Mouse (Mus musculus): ENCODE measurements at regions not wholly inside any gene's neighbourhood (a gene's known extent, or its start where the extent isn't known, plus 50 kb on each side); places are given as distances from the start of the nearest gene placed in this dataset.

GRCm38 (mm10) chr11:32907520-32908233 lies 83.3 kb upstream of the Smim23 start:
- no peak for DNase-seq

DNA sequence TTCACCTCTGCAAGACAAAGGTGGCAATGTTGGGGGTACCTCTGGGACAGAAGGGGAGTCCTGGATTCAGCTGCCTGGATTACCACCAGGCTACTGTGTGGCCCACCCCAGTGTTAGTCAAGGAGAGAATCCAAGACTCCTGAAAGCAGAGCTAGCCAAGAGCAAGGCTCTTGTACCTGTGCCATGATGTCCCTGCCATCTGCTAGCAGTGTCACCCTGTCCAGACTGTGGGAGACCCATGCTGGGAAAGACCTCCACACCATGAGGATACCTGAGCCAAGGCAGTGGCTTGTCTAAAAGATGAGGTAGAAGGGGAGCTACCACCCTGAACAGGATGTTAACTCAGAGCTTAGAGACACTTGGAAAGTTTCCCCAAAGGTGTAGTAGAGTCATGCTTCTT lies 79.6 kb upstream of the Smim23 start:
- DNase-seq: no peak

GRCm38 (mm10) chr11:32903389-32903788 lies 79.0 kb upstream of the Smim23 start:
- no peak for DNase-seq

GRCm38 (mm10) chr11:32902923-32903322 lies 78.5 kb upstream of the Smim23 start:
- no peak for DNase-seq

GRCm38 (mm10) chr11:32900437-32900836 lies 76.0 kb upstream of the Smim23 start:
- DNase-seq: no peak

GRCm38 (mm10) chr11:32899604-32900216 lies 75.3 kb upstream of the Smim23 start:
- no peak for DNase-seq

DNA sequence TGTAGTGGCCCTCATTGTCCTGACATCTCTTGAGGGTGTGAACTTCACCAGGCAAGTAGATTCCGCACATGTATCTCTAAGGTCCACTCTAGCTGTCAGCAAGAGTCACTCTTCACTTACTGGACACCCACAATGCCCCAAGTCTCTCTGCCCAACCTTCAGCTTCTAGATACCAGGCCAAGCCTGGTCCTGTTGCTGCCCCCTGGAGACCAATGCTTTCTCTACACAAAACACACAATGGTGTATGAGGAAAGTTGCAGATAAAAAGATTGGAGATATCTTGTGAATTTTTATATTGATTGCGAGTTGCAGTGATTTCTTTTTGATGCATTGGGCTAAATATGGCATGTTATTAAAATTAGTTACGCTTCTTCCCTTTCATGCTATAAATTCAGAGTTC lies 71.0 kb upstream of the Smim23 start:
- DNase-seq: no peak

- no peak for DNase-seq
Measured at GRCm38 (mm10) chr11:32893146-32893903, 68.9 kb upstream of the Smim23 start.

DNA sequence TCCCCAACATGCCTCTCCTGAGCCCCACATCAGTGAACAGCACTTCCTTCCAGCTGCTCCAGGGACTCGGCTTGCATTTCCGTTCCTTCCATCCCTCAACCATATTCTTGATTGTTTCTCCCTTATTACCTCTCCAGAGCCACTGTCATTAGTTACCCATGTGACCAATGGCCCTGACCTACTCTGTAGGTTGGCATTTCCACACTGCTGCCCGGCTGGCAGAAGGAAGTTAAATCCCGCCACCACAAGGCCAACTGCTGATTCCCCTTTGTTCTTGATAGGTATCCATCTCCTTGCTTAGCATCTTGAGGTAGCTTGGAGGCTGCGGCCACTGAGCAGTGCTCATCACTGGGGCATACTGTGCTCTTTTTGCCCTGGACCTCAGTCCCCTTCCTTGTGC lies 68.1 kb upstream of the Smim23 start:
- DNase-seq: no peak

DNA sequence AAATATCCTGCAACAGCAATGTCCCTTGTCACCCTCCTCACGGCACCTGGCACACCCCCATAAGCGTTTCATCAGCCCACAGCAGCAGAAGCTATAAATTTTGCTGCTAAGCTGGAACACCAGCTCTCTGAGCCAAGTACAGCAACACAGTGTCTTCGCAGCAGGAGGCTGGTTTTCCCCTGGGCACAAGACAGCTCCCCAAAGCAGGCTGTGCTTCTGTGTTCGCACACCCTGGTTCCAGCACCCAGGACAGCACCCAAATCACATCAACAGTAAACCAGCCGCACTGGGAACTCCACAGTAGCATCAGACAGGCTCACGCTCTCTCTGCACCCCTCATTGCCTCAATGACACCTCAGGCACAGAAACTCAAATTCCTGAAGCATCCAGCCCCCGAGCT lies 64.8 kb upstream of the Smim23 start:
- no peak for DNase-seq

DNA sequence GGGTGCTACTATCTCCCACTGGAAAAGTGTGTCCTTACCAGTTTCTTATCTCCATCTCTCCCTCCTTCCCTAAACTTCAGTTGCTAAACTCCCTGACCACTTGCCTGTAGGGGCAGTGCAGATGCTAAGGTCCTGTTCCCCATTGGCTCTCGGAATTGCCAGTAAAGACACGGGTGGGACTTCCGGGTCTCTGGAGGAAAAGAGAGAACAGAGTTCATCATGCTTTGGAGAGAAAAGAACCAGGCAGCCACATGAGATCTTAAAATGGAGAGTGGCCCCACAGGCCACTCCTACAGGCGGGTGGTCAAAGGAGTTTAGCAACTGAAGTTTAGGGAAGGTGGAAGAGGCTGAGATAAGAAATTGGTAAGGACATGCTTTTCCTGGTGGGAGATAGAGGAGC lies 60.3 kb upstream of the Smim23 start:
- no peak for DNase-seq

DNA sequence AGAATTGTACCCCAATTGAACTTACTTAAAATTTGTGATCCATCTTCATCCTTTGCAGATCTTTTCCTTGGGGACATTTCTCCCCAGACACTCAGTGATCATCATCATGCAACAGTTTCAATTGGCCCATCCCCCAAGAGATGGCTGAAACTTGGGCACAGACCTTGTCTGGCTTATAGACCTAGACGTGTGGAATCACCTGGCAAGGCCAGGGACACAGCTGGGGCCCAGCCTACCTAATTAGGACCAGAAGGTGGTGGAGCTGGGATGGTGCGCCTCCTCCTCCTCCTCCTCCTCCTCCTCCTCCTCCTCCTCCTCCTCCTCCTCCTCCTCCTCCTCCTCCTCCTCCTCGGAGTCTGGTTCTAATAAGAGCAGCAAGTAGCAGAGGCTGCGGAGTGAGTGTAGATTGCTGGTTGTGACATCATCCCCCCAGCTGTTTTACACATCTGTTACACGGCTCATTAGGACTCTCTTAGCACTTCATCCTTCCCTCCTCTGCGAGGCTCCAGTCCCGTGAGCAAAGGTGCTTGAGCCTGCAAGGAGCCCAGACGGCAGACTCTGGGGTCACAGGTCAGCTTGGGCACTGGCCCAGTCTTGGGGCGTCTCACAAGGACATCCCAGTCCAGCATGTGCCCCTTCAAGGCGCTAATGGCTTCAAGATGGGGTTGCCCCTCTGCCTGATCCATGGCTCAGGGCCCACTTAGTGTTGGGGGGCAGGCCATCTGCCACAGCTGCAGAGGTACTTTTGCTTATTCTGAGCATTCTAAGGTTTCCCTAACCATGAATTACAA lies 58.9 kb upstream of the Smim23 start:
- no peak for DNase-seq

- no peak for DNase-seq
Measured at GRCm38 (mm10) chr11:32878967-32879366, 54.6 kb upstream of the Smim23 start.
